Mouse (Mus musculus): Measurements from ENCODE around the gene Coro2a.

GRCm38 (mm10) chr4:46600473-46601257 lies 1.3 kb downstream of the Coro2a start:
- TF ChIP-seq CTCF (IDR thresholded peaks at IDR 0.05; ENCODE audit: extremely low read depth, insufficient read depth, low read length) (no peak), POLR2A (IDR thresholded peaks at IDR 0.05; ENCODE audit: extremely low read depth, insufficient read depth, low read length) (no peak)

All from cortical plate, adult 2 months (tissue).